Mouse (Mus musculus): ENCODE measurements around the gene Atp6v1fnb. TPM values are rescaled to one million over a fixed set of nuclear protein-coding genes. Genes with fewer than 3 reads are reported as not detected.

Gene Atp6v1fnb
- 0.34 TPM in 1 of 2 replicates, not detected in the other for polyA plus RNA-seq (2016; fragmentation: Nextera tagmentation; extraction: Ambion mirVana)

GRCm38 (mm10) chr6:29471137-29471536 is at the start of gene Atp6v1fnb:
Gene Atp6v1fnb (plus strand): TSS chr6:29471437.
- WGBS: 92% methylated on average over 4 of the region's 4 CpGs
- Histone ChIP-seq H3K27ac (no peak within 1 kb of the TSS), H3K27me3 (ENCODE audit: low read depth, poor library complexity, severe bottlenecking) (0 out of 2 replicates have a peak, but pooled peaks cover 7% of the 10 kb centered on the region), H3K9me3 (replicated peaks) (no peaks in the 10 kb centered on the region), H3K4me3 (no peak within 1 kb of the TSS), H3K4me1 (peaks cover 30% of the 10 kb centered on the region), H3K36me3 (peaks cover 26% of the 10 kb centered on the region)
- no peak for DNase-seq (ENCODE audit: low spot score)

- WGBS: 85% methylated on average over 8 of the region's 8 CpGs
- H3K36me3 ChIP-seq: 0 out of 2 replicates have a peak, but pooled peaks cover 2% of the 10 kb centered on the region
- no peak overlapping the region for H3K27ac ChIP-seq
- no peaks in the 10 kb centered on the region for H3K27me3 ChIP-seq (ENCODE audit: low read depth, poor library complexity, severe bottlenecking)
- H3K9me3 ChIP-seq (replicated peaks): no peaks in the 10 kb centered on the region
- DNase-seq (ENCODE audit: low spot score): no peak
- H3K4me1 ChIP-seq: no peaks in the 10 kb centered on the region
- H3K4me3 ChIP-seq: no peak overlapping the region
Measured at GRCm38 (mm10) chr6:29425118-29425517, 46.1 kb upstream of the Atp6v1fnb start.

- H3K27me3 ChIP-seq (ENCODE audit: low read depth, poor library complexity, severe bottlenecking): peaks cover 12% of the 10 kb centered on the region
- WGBS: 70% methylated on average over 6 of the region's 6 CpGs
- no peak overlapping the region for H3K4me3 ChIP-seq
- H3K9me3 ChIP-seq (replicated peaks): no peaks in the 10 kb centered on the region
- 0 out of 2 replicates have a peak, but pooled peaks cover 2% of the 10 kb centered on the region for H3K36me3 ChIP-seq
- H3K27ac ChIP-seq: no peak overlapping the region
- no peak for DNase-seq (ENCODE audit: low spot score)
- H3K4me1 ChIP-seq: peaks cover 8% of the 10 kb centered on the region
Measured at GRCm38 (mm10) chr6:29426331-29426730, 44.9 kb upstream of the Atp6v1fnb start.

GRCm38 (mm10) chr6:29428171-29428570 is 43.1 kb upstream of the Atp6v1fnb start:
- H3K4me1 ChIP-seq: peaks cover 27% of the 10 kb centered on the region
- no peak for DNase-seq (ENCODE audit: low spot score)
- H3K27me3 ChIP-seq (ENCODE audit: low read depth, poor library complexity, severe bottlenecking): peaks cover 30% of the 10 kb centered on the region
- H3K36me3 ChIP-seq: 0 out of 2 replicates have a peak, but pooled peaks cover 2% of the 10 kb centered on the region
- no peak overlapping the region for H3K27ac ChIP-seq
- H3K4me3 ChIP-seq: no peak overlapping the region
- no peaks in the 10 kb centered on the region for H3K9me3 ChIP-seq (replicated peaks)
- WGBS: 71% methylated on average over 4 of the region's 4 CpGs

GRCm38 (mm10) chr6:29430681-29431420 is 40.4 kb upstream of the Atp6v1fnb start:
- peak overlapping the region; percentile 15 for H3K27ac ChIP-seq
- no peak overlapping the region for H3K4me3 ChIP-seq
- WGBS: 45% methylated on average over 15 of the region's 15 CpGs
- H3K36me3 ChIP-seq: 0 out of 2 replicates have a peak, but pooled peaks cover 2% of the 10 kb centered on the region
- peaks cover 49% of the 10 kb centered on the region for H3K27me3 ChIP-seq (ENCODE audit: low read depth, poor library complexity, severe bottlenecking)
- DNase-seq (ENCODE audit: low spot score): no peak
- H3K9me3 ChIP-seq (replicated peaks): no peaks in the 10 kb centered on the region
- peaks cover 54% of the 10 kb centered on the region for H3K4me1 ChIP-seq

- Histone ChIP-seq H3K27ac (no peak overlapping the region), H3K4me3 (no peak overlapping the region), H3K4me1 (peaks cover 60% of the 10 kb centered on the region), H3K9me3 (replicated peaks) (no peaks in the 10 kb centered on the region), H3K36me3 (no peaks in the 10 kb centered on the region), H3K27me3 (ENCODE audit: low read depth, poor library complexity, severe bottlenecking) (peaks cover 49% of the 10 kb centered on the region)
- 15% methylated on average over 5 of the region's 5 CpGs for WGBS
- no peak for DNase-seq (ENCODE audit: low spot score)
Measured at GRCm38 (mm10) chr6:29431473-29431872, 39.8 kb upstream of the Atp6v1fnb start.

- 48% methylated on average over 3 of the region's 3 CpGs for WGBS
- DNase-seq (ENCODE audit: low spot score): no peak
- peaks cover 65% of the 10 kb centered on the region for H3K4me1 ChIP-seq
- H3K9me3 ChIP-seq (replicated peaks): no peaks in the 10 kb centered on the region
- no peak overlapping the region for H3K27ac ChIP-seq
- H3K36me3 ChIP-seq: no peaks in the 10 kb centered on the region
- H3K4me3 ChIP-seq: no peak overlapping the region
- H3K27me3 ChIP-seq (ENCODE audit: low read depth, poor library complexity, severe bottlenecking): peaks cover 49% of the 10 kb centered on the region
Measured at GRCm38 (mm10) chr6:29432156-29432555, 39.1 kb upstream of the Atp6v1fnb start.

GRCm38 (mm10) chr6:29432676-29433037 is 38.6 kb upstream of the Atp6v1fnb start:
- Histone ChIP-seq H3K27ac (peak overlapping the region; percentile 87), H3K27me3 (ENCODE audit: low read depth, poor library complexity, severe bottlenecking) (peaks cover 49% of the 10 kb centered on the region), H3K9me3 (replicated peaks) (no peaks in the 10 kb centered on the region), H3K4me3 (peak overlapping the region; percentile 66), H3K36me3 (no peaks in the 10 kb centered on the region), H3K4me1 (peaks cover 65% of the 10 kb centered on the region)
- no peak for DNase-seq (ENCODE audit: low spot score)

GRCm38 (mm10) chr6:29433038-29433803 is 38.0 kb upstream of the Atp6v1fnb start, which contains the start of gene Flnc:
Gene Flnc (plus strand): TSS chr6:29433256.
- peaks cover 49% of the 10 kb centered on the region for H3K27me3 ChIP-seq (ENCODE audit: low read depth, poor library complexity, severe bottlenecking)

GRCm38 (mm10) chr6:29433804-29434795 is 37.1 kb upstream of the Atp6v1fnb start:
- peak; percentile 74 for DNase-seq (ENCODE audit: low spot score)
- peaks cover 2% of the 10 kb centered on the region; the same call in 1 of the 2 replicates for H3K36me3 ChIP-seq
- H3K9me3 ChIP-seq (replicated peaks): no peaks in the 10 kb centered on the region
- 2% methylated on average over 27 of the region's 27 CpGs for WGBS
- H3K27ac ChIP-seq: peak overlapping the region; percentile 87
- H3K4me3 ChIP-seq: peak overlapping the region; percentile 66
- H3K4me1 ChIP-seq: peaks cover 65% of the 10 kb centered on the region
- H3K27me3 ChIP-seq (ENCODE audit: low read depth, poor library complexity, severe bottlenecking): peaks cover 49% of the 10 kb centered on the region

More at GRCm38 (mm10) chr6:29433038-29433803, 38.0 kb upstream of the Atp6v1fnb start, which contains the start of gene Flnc:
- under 1% methylated on average over 77 of the region's 77 CpGs for WGBS
- Histone ChIP-seq H3K36me3 (no peaks in the 10 kb centered on the region), H3K4me3 (peak within 1 kb of the TSS; percentile 66), H3K9me3 (replicated peaks) (no peaks in the 10 kb centered on the region), H3K4me1 (peaks cover 65% of the 10 kb centered on the region), H3K27ac (peak within 1 kb of the TSS; percentile 87)
- DNase-seq (ENCODE audit: low spot score): peak; percentile 68

GRCm38 (mm10) chr6:29434911-29435691 is 36.1 kb upstream of the Atp6v1fnb start:
- 1% methylated on average over 13 of the region's 13 CpGs for WGBS
- Histone ChIP-seq H3K36me3 (peaks cover 2% of the 10 kb centered on the region; the same call in 1 of the 2 replicates), H3K4me3 (peak overlapping the region; percentile 66), H3K27me3 (ENCODE audit: low read depth, poor library complexity, severe bottlenecking) (peaks cover 49% of the 10 kb centered on the region), H3K4me1 (peaks cover 65% of the 10 kb centered on the region), H3K9me3 (replicated peaks) (no peaks in the 10 kb centered on the region), H3K27ac (peak overlapping the region; percentile 87)
- DNase-seq (ENCODE audit: low spot score): peak; percentile 60
